Mouse (Mus musculus) granulocyte monocyte progenitor cell, adult 5-6 weeks (primary cell): ENCODE measurements at regions not wholly inside any gene's neighbourhood (a gene's known extent, or its start where the extent isn't known, plus 50 kb on each side); places are given as distances from the start of the nearest gene placed in this dataset.
A peak's percentile ranks its signal among the peaks of the same experiment; 100 is the strongest.

Source experiments
- ATAC-seq: replicated peaks from 2 replicates; pipeline ENCODE4 v1.8.0; 2016; ENCODE audit warnings: mild to moderate bottlenecking, moderate TSS enrichment, inconsistent platforms; ENCODE audit not compliant: poor library complexity, severe bottlenecking

- peak; percentile 79 for ATAC-seq
Measured at GRCm38 (mm10) chr1:55807028-55807427, 401.3 kb downstream of the Plcl1 start.

GRCm38 (mm10) chr1:55808724-55809519 lies 403.2 kb downstream of the Plcl1 start:
- peak; percentile 84 for ATAC-seq

GRCm38 (mm10) chr1:55812486-55812885 lies 406.8 kb downstream of the Plcl1 start:
- ATAC-seq: no peak

- peak; percentile 94 for ATAC-seq
Measured at GRCm38 (mm10) chr1:55820866-55821500, 415.3 kb downstream of the Plcl1 start.

- ATAC-seq: peak; percentile 61
Measured at GRCm38 (mm10) chr1:55822599-55822998, 416.9 kb downstream of the Plcl1 start.

- no peak for ATAC-seq
Measured at GRCm38 (mm10) chr1:55827191-55827590, 421.5 kb downstream of the Plcl1 start.

GRCm38 (mm10) chr1:55835281-55835680 lies 429.6 kb downstream of the Plcl1 start:
- ATAC-seq: peak; percentile 64

- peak; percentile 66 for ATAC-seq
Measured at GRCm38 (mm10) chr1:55836750-55837149, 431.0 kb downstream of the Plcl1 start.

GRCm38 (mm10) chr1:55837366-55837765 lies 431.6 kb downstream of the Plcl1 start:
- ATAC-seq: peak; percentile 70

GRCm38 (mm10) chr1:55838168-55838567 lies 432.4 kb downstream of the Plcl1 start:
- peak; percentile 49 for ATAC-seq

- no peak for ATAC-seq
Measured at GRCm38 (mm10) chr1:55848806-55849205, 443.1 kb downstream of the Plcl1 start.

GRCm38 (mm10) chr1:55852354-55852753 lies 446.6 kb downstream of the Plcl1 start:
- no peak for ATAC-seq

- no peak for ATAC-seq
Measured at GRCm38 (mm10) chr1:55859113-55859512, 453.4 kb downstream of the Plcl1 start.

GRCm38 (mm10) chr1:55863113-55863512 lies 457.4 kb downstream of the Plcl1 start:
- ATAC-seq: no peak

- no peak; the same call in 1 of the 2 replicates for ATAC-seq
Measured at GRCm38 (mm10) chr1:55865274-55865673, 459.6 kb downstream of the Plcl1 start.

GRCm38 (mm10) chr1:55866677-55867076 lies 461.0 kb downstream of the Plcl1 start:
- ATAC-seq: no peak; the same call in 1 of the 2 replicates

- no peak for ATAC-seq
Measured at GRCm38 (mm10) chr1:55873583-55873982, 467.9 kb downstream of the Plcl1 start.

- peak; percentile 88 for ATAC-seq
Measured at GRCm38 (mm10) chr1:55874143-55874867, 468.6 kb downstream of the Plcl1 start.

GRCm38 (mm10) chr1:55874868-55875144 lies 469.1 kb downstream of the Plcl1 start:
- ATAC-seq: peak; percentile 85

GRCm38 (mm10) chr1:55884576-55884975 lies 478.9 kb downstream of the Plcl1 start:
- ATAC-seq: no peak

GRCm38 (mm10) chr1:55886383-55887070 lies 480.8 kb downstream of the Plcl1 start:
- peak; percentile 62 for ATAC-seq
